In the genomic region with DNA sequence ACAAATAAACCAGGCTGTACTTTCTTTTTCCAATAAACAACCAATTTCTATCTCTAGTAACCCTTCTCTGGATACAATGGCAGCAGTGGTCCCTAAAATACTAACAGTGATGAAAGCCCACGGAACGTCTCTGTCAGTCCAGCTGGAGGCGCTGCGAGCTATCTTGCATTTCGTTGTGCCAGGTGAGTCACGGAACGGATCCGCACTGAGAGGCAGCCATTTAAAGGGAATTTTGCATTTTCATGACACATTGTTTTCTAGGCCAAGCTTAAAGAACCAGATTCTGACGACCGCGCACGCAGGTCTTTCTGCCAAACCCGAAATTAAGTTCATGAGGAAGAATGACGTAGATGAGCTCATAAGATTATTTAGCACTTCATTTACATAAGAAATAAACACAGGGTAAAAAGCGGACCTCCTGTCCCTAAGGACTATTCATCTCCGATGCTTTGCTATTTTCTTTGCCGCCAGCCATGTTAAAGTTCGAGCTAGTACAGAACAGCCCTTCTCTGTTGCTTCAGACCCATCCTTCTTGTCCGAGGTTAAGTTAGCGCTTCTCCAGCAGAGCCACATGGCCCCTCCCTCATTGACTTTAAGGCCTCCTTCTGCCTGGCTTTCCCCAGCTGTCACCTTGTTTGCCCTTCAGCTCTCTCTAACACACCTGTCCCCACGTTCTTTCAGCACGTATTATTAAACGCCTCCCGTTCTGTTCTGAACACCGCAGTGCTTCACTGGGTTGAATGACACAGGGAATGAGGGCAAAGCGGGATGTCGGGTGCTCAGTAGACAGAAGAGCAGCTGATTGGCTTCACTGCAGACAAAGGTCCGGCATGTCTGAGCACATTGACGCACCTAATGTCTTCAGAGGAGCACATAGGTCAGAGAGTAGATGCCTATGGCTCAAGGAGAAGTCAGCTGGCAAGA, we compare ENCODE assay signal across 8 mouse cellular contexts. TPM values are rescaled to one million over a fixed set of nuclear protein-coding genes. Genes with fewer than 3 reads are reported as not detected.
DNase-seq lines count a peak whose midpoint lies in the region; ATAC-seq lines count a peak whose summit lies in the region.

No protein-coding gene starts in this region.

- peak overlapping the region; percentile 8; the same call in 1 of the 2 replicates for H3K4me3 ChIP-seq in liver, embryonic 11.5 days (ENCODE audit: low read depth, low read length)
- peak overlapping the region; percentile 32 for H3K4me3 ChIP-seq in hindbrain, embryonic 13.5 days
- H3K4me3 ChIP-seq in neural tube, embryonic 12.5 days = peak overlapping the region; percentile 13; the same call in 1 of the 2 replicates

- no peaks in the 10 kb centered on the region for H3K27me3 ChIP-seq in liver, embryonic 11.5 days (replicated peaks; ENCODE audit: control insufficient read depth, insufficient read depth, low read length)
- no peaks in the 10 kb centered on the region for H3K27me3 ChIP-seq in hindbrain, embryonic 13.5 days
- no peaks in the 10 kb centered on the region for H3K27me3 ChIP-seq in neural tube, embryonic 12.5 days (replicated peaks)

- no peaks in the 10 kb centered on the region for H3K36me3 ChIP-seq in liver, embryonic 11.5 days (ENCODE audit: control insufficient read depth, insufficient read depth, low read length)
- no peaks in the 10 kb centered on the region for H3K36me3 ChIP-seq in hindbrain, embryonic 13.5 days
- no peaks in the 10 kb centered on the region for H3K36me3 ChIP-seq in neural tube, embryonic 12.5 days

- no peak for ATAC-seq in liver, embryonic 11.5 days (replicated peaks; ENCODE audit: low FRiP score)
- peak; percentile 49; the same call in 1 of the 2 replicates for ATAC-seq in hindbrain, embryonic 13.5 days (ENCODE audit: low FRiP score)
- ATAC-seq in neural tube, embryonic 12.5 days (ENCODE audit: low FRiP score, low read depth) = 0 out of 2 replicates have a peak, but pooled peaks have one; percentile 13

- H3K4me1 ChIP-seq in liver, embryonic 11.5 days (replicated peaks; ENCODE audit: control insufficient read depth, insufficient read depth, low read length) = no peaks in the 10 kb centered on the region
- H3K4me1 ChIP-seq in hindbrain, embryonic 13.5 days (replicated peaks) = peaks cover 6% of the 10 kb centered on the region; the same call in 1 of the 2 replicates
- H3K4me1 ChIP-seq in neural tube, embryonic 12.5 days = 0 out of 2 replicates have a peak, but pooled peaks cover 4% of the 10 kb centered on the region

- H3K9ac ChIP-seq in liver, embryonic 11.5 days (ENCODE audit: low read depth, low read length) = no peak overlapping the region
- H3K9ac ChIP-seq in hindbrain, embryonic 13.5 days = peak overlapping the region; percentile 49
- no peak overlapping the region for H3K9ac ChIP-seq in neural tube, embryonic 12.5 days

- WGBS in liver, embryonic 11.5 days = 40% methylated on average over 29 of the region's 29 CpGs
- 29% methylated on average over 29 of the region's 29 CpGs for WGBS in hindbrain, embryonic 13.5 days
- 32% methylated on average over 29 of the region's 29 CpGs for WGBS in neural tube, embryonic 12.5 days

- H3K9me3 ChIP-seq in liver, embryonic 11.5 days (ENCODE audit: control insufficient read depth, low read length) = no peaks in the 10 kb centered on the region
- H3K9me3 ChIP-seq in hindbrain, embryonic 13.5 days = no peaks in the 10 kb centered on the region
- no peaks in the 10 kb centered on the region for H3K9me3 ChIP-seq in neural tube, embryonic 12.5 days

- DNase-seq in adrenal gland, postnatal 10 days = peak; percentile 16
- no peak for DNase-seq in adrenal gland, postnatal 25 days
- DNase-seq in liver, embryonic 11.5 days (ENCODE audit: low spot score) = no peak
- no peak for DNase-seq in liver
- no peak for DNase-seq in yolk sac, embryonic 10.5 days (ENCODE audit: low spot score)
- DNase-seq in ovary, postnatal 36 days (ENCODE audit: low spot score) = no peak

- H3K4me2 ChIP-seq in liver, embryonic 11.5 days = peak overlapping the region; percentile 41
- H3K4me2 ChIP-seq in hindbrain, embryonic 13.5 days = peak overlapping the region; percentile 56
- H3K4me2 ChIP-seq in neural tube, embryonic 12.5 days (replicated peaks) = peak overlapping the region; percentile 53

- H3K27ac ChIP-seq in liver, embryonic 11.5 days (ENCODE audit: low read depth, low read length) = no peak overlapping the region
- H3K27ac ChIP-seq in hindbrain, embryonic 13.5 days = no peak overlapping the region
- H3K27ac ChIP-seq in neural tube, embryonic 12.5 days = no peak overlapping the region

RNA-seq across cellular contexts. Expression of a gene that starts 36.5 kb away (rescaled TPM):
- total RNA-seq in adrenal gland, postnatal 10 days (2021) = 10 to 100 TPM; 19.0 to 19.7 TPM
- 143 and 167 TPM in 2 replicates for total RNA-seq in adrenal gland, postnatal 25 days (2021)
- polyA plus RNA-seq in liver, embryonic 11.5 days (2014; fragmentation: Nextera tagmentation; extraction: Ambion mirVana) = 1.9 and 2.2 TPM in 2 replicates
- 1.5 and 1.9 TPM in 2 replicates for polyA plus RNA-seq in hindbrain, embryonic 13.5 days (2015; fragmentation: Nextera tagmentation; extraction: Ambion mirVana)
- polyA plus RNA-seq in neural tube, embryonic 12.5 days (2016; fragmentation: Nextera tagmentation; extraction: Ambion mirVana) = 2.4 TPM in 2 replicates
